In the genomic region with DNA sequence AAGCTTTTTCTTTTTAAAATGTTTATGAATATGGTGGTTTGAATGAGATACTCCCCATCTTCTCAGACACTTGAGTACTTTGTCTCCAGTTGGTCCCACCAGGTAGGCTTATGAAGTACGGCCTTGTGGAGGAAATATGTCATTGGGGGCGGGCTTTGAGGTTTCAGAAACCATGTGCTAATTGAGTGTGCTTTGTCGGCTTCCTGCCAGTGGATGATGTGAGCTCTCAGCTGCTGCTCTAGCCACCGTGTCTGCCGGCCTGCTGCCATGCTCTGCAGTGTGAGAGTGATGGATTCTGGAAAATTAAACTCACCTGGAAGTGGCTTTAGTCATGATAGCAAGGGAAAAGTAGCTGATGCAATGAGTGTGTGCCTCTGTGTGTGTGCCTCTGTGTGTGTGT, we compare ENCODE assay signal across 12 mouse cellular contexts. TPM values are rescaled to one million over a fixed set of nuclear protein-coding genes. Genes with fewer than 3 reads are reported as not detected.
DNase-seq lines count a peak whose midpoint lies in the region; ATAC-seq and TF ChIP-seq lines count a peak whose summit lies in the region.
"Had no signal": no experiment of that assay in that cellular context is flagged by ENCODE, and none has a peak within 500 bp of the region (broad histone marks: within the 10 kb centered on the region; RNA-seq: fewer than 3 reads in every experiment).

No protein-coding gene starts in this region.

- no peaks in the 10 kb centered on the region for H3K4me1 ChIP-seq in hindbrain, embryonic 16.5 days (ENCODE audit: control insufficient read depth, insufficient read depth, low read depth, low read length)

- H3K9ac ChIP-seq in hindbrain, embryonic 16.5 days (ENCODE audit: low read depth, low read length) = no peak overlapping the region
- H3K9ac ChIP-seq: embryonic facial prominence, embryonic 12.5 days; liver, embryonic 13.5 days had no signal

- intact Hi-C loops in gastrocnemius, adult 2 months (cut with DNase I) = no loop called here

- H3K27ac ChIP-seq in gastrocnemius, adult 2 months = no peak overlapping the region
- H3K27ac ChIP-seq in hindbrain, embryonic 16.5 days (ENCODE audit: low read depth, low read length) = no peak overlapping the region
- H3K27ac ChIP-seq: embryonic facial prominence, embryonic 12.5 days; liver, embryonic 13.5 days had no signal

- WGBS in hindbrain, embryonic 16.5 days = 47% methylated on average over 5 of the region's 5 CpGs

- no peaks in the 10 kb centered on the region for H3K9me3 ChIP-seq in hindbrain, embryonic 16.5 days (ENCODE audit: control insufficient read depth, low read length)
- H3K9me3 ChIP-seq: embryonic facial prominence, embryonic 12.5 days; liver, embryonic 13.5 days had no signal

- no peak for TF ChIP-seq CTCF in gastrocnemius, adult 2 months (IDR thresholded peaks at IDR 0.05)

- peaks cover 8% of the 10 kb centered on the region; the same call in 1 of the 2 replicates for H3K36me3 ChIP-seq in hindbrain, embryonic 16.5 days (ENCODE audit: control insufficient read depth, insufficient read depth, low read length)

- H3K27me3 ChIP-seq in hindbrain, embryonic 16.5 days (replicated peaks; ENCODE audit: control insufficient read depth, insufficient read depth, low read length) = no peaks in the 10 kb centered on the region
- H3K27me3 ChIP-seq: embryonic facial prominence, embryonic 12.5 days; liver, embryonic 13.5 days had no signal

- DNase-seq in gastrocnemius, adult 2 months = peak; percentile 49
- no peak for DNase-seq in gastrocnemius, postnatal 25 days
- DNase-seq in lung, postnatal 4 days = peak; percentile 35 to 37
- DNase-seq in lung, postnatal 14 days = no peak
- peak; percentile 63 for DNase-seq in induced T-regulatory cell, adult 2 months (ENCODE audit: low read depth)
- DNase-seq in kidney, postnatal 36 days = no peak
- DNase-seq: heart, postnatal 36 days; liver, embryonic 13.5 days had no signal

- ATAC-seq in CD4-positive, CD25-positive, alpha-beta regulatory T cell, adult 4 months = peak; percentile 68
- no peak for ATAC-seq in hindbrain, embryonic 16.5 days

- no peak overlapping the region for H3K4me2 ChIP-seq in hindbrain, embryonic 16.5 days (ENCODE audit: low read length)
- H3K4me2 ChIP-seq: embryonic facial prominence, embryonic 12.5 days; liver, embryonic 13.5 days had no signal

- no peak overlapping the region for H3K4me3 ChIP-seq in gastrocnemius, adult 2 months
- no peak overlapping the region for H3K4me3 ChIP-seq in hindbrain, embryonic 16.5 days (ENCODE audit: low read length)
- H3K4me3 ChIP-seq: embryonic facial prominence, embryonic 12.5 days; liver, embryonic 13.5 days had no signal

RNA-seq across cellular contexts. Expression of a gene that starts 13.8 kb away (rescaled TPM):
- total RNA-seq in gastrocnemius, adult 2 months (2021) = 10 to 100 TPM; 22.1 to 34.4 TPM
- 10 to 100 TPM; 26.4 to 27.3 TPM for total RNA-seq in gastrocnemius, postnatal 25 days (2021)
- polyA plus RNA-seq in CD4-positive, CD25-positive, alpha-beta regulatory T cell, adult 4 months (2017; shearing (Covaris generic)) = under 1 TPM in 1 of 2 experiments, not detected in 1; 0.05 TPM
- 12.8 and 17.7 TPM in 2 replicates for polyA plus RNA-seq in hindbrain, embryonic 16.5 days (2015; fragmentation: Nextera tagmentation; extraction: Ambion mirVana)

RNA-seq across cellular contexts. Expression of a gene that starts 53.5 kb away (rescaled TPM):
- total RNA-seq in gastrocnemius, adult 2 months (2021) = under 1 TPM; 0.17 to 0.18 TPM
- total RNA-seq in gastrocnemius, postnatal 25 days (2021) = under 1 TPM; 0.21 to 0.33 TPM
- not detected for polyA plus RNA-seq in CD4-positive, CD25-positive, alpha-beta regulatory T cell, adult 4 months (2017; shearing (Covaris generic))
- 4.4 and 9.0 TPM in 2 replicates for polyA plus RNA-seq in hindbrain, embryonic 16.5 days (2015; fragmentation: Nextera tagmentation; extraction: Ambion mirVana)
- total RNA-seq: monocyte, adult 5-6 weeks had no signal

RNA-seq across cellular contexts. Expression of a gene that starts 55.3 kb away (rescaled TPM):
- 100 to 1,000 TPM in 1 of 2 experiments, 10 to 100 TPM in 1; 95.9 to 112 TPM for total RNA-seq in gastrocnemius, adult 2 months (2021)
- 100 to 1,000 TPM; 101 to 128 TPM for total RNA-seq in gastrocnemius, postnatal 25 days (2021)
- 10 to 100 TPM; 19.9 to 23.4 TPM for polyA plus RNA-seq in CD4-positive, CD25-positive, alpha-beta regulatory T cell, adult 4 months (2017; shearing (Covaris generic))
- 33.1 and 37.7 TPM in 2 replicates for polyA plus RNA-seq in hindbrain, embryonic 16.5 days (2015; fragmentation: Nextera tagmentation; extraction: Ambion mirVana)

Comparison
In these comparisons a context has a peak if more than half of its experiments do, and no peak if none do; other contexts are left out.
1. DNase-seq: peak in gastrocnemius, adult 2 months (single experiment), lung, postnatal 4 days (2 of 2) and induced T-regulatory cell, adult 2 months (single experiment); none in gastrocnemius, postnatal 25 days (single experiment), lung, postnatal 14 days (single experiment) and kidney, postnatal 36 days (0 of 2).